Mouse (Mus musculus) spleen, adult 12 weeks (tissue): Measurements from ENCODE around the gene Crlf3.
"Not testable (repeated sequence)": the region's sequence is repeated elsewhere in the genome, so short reads cannot be mapped to it uniquely, and the experiment has no call there.

Experiments
- DNase-seq: peaks from one replicate; pipeline ENCODE4 v3.0.0; 2022; ENCODE audit warnings: low spot score

The Crlf3 gene

GRCm38 (mm10) chr11:80067558-80067957, 13.2 kb downstream of the Crlf3 start:
- no peak for DNase-seq

GRCm38 (mm10) chr11:80066373-80066772, 14.4 kb downstream of the Crlf3 start:
- DNase-seq: not testable (repeated sequence)

GRCm38 (mm10) chr11:80062159-80062558, 18.6 kb downstream of the Crlf3 start:
- no peak for DNase-seq

- DNase-seq: no peak
Observed at GRCm38 (mm10) chr11:80056141-80056540, 24.6 kb downstream of the Crlf3 start.

- DNase-seq: no peak
Observed at GRCm38 (mm10) chr11:80054659-80055058, 26.1 kb downstream of the Crlf3 start.

GRCm38 (mm10) chr11:80053171-80053570, 27.6 kb downstream of the Crlf3 start:
- no peak for DNase-seq

- DNase-seq: no peak
Observed at GRCm38 (mm10) chr11:80052456-80052855, 28.3 kb downstream of the Crlf3 start.

- no peak for DNase-seq
Observed at GRCm38 (mm10) chr11:80050088-80050487, 30.7 kb downstream of the Crlf3 start.

GRCm38 (mm10) chr11:80046856-80047255, 33.9 kb downstream of the Crlf3 start:
- no peak for DNase-seq

- no peak for DNase-seq
Observed at GRCm38 (mm10) chr11:80043419-80043817, 37.4 kb downstream of the Crlf3 start.

- peak; percentile 33 for DNase-seq
Observed at GRCm38 (mm10) chr11:80042615-80043418, 38.0 kb downstream of the Crlf3 start.

- DNase-seq: no peak
Observed at GRCm38 (mm10) chr11:80037495-80037894, 43.3 kb downstream of the Crlf3 start.

GRCm38 (mm10) chr11:80021306-80021705, 59.5 kb downstream of the Crlf3 start:
- DNase-seq: no peak

GRCm38 (mm10) chr11:80019792-80020191, 61.0 kb downstream of the Crlf3 start:
- no peak for DNase-seq

- not testable (repeated sequence) for DNase-seq
Observed at GRCm38 (mm10) chr11:80016533-80016932, 64.3 kb downstream of the Crlf3 start.
